17 mouse cellular contexts compared by ENCODE assay signal in the genomic region with DNA sequence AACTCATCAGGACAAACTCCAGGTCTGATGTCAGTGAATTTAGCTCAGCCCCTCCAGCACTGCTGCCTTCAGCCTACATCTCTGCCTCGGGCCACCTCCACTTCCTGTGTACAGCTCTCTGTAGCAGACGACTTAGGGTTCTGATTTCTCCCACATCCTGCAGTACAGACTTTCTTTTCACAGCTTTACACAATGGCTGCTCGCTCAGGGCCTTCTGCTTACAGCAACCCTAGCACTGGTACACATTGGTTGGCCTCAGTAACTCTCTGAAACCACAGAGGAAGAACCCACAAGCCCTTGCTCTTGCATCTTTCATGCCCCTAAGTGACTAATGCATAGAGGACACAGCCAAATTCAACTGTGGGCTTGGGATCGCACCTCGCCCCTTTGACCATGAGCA. TPM values are rescaled to one million over a fixed set of nuclear protein-coding genes. Genes with fewer than 3 reads are reported as not detected.
DNase-seq lines count a peak whose midpoint lies in the region; ATAC-seq lines count a peak whose summit lies in the region.
"Had no signal": no experiment of that assay in that cellular context is flagged by ENCODE, and none has a peak within 500 bp of the region (broad histone marks: within the 10 kb centered on the region; RNA-seq: fewer than 3 reads in every experiment).

No protein-coding gene starts in this region.

- no peak overlapping the region for H3K9ac ChIP-seq in heart, embryonic 11.5 days (ENCODE audit: low read depth, low read length)
- H3K9ac ChIP-seq: embryonic facial prominence, embryonic 13.5 days; heart, embryonic 15.5 days; kidney, embryonic 15.5 days had no signal

- H3K4me3 ChIP-seq in heart, embryonic 11.5 days (ENCODE audit: low read depth, low read length), result no peak overlapping the region
- H3K4me3 ChIP-seq: embryonic facial prominence, embryonic 13.5 days; heart, embryonic 15.5 days; hindbrain, embryonic 10.5 days; kidney, embryonic 15.5 days; layer of hippocampus, adult 2 months; left cerebral cortex, adult 2 months; midbrain, embryonic 10.5 days had no signal

- ATAC-seq in heart, embryonic 11.5 days (replicated peaks; ENCODE audit: insufficient number of reproducible peaks, low FRiP score, low TSS enrichment), result no peak
- peak; percentile 98 for ATAC-seq in CD4-positive, CD25-positive, alpha-beta regulatory T cell, adult 4 months

- no peak overlapping the region for H3K4me2 ChIP-seq in heart, embryonic 11.5 days
- H3K4me2 ChIP-seq: embryonic facial prominence, embryonic 13.5 days; heart, embryonic 15.5 days; kidney, embryonic 15.5 days; liver, embryonic 11.5 days had no signal

- H3K9me3 ChIP-seq in heart, embryonic 11.5 days (replicated peaks; ENCODE audit: control insufficient read depth, low read length), result no peaks in the 10 kb centered on the region
- H3K9me3 ChIP-seq: embryonic facial prominence, embryonic 13.5 days; heart, embryonic 15.5 days; hindbrain, embryonic 10.5 days; kidney, embryonic 15.5 days; midbrain, embryonic 10.5 days had no signal

- no peaks in the 10 kb centered on the region for H3K4me1 ChIP-seq in heart, embryonic 11.5 days (ENCODE audit: control insufficient read depth, insufficient read depth, low read length)
- H3K4me1 ChIP-seq: embryonic facial prominence, embryonic 13.5 days; heart, embryonic 15.5 days; hindbrain, embryonic 10.5 days; kidney, embryonic 15.5 days; midbrain, embryonic 10.5 days had no signal

- WGBS in heart, embryonic 11.5 days (ENCODE audit: insufficient replicate concordance), result 62% methylated on average over 5 of the region's 5 CpGs

- H3K27ac ChIP-seq in heart, embryonic 11.5 days (ENCODE audit: low read depth, low read length), result no peak overlapping the region
- H3K27ac ChIP-seq: embryonic facial prominence, embryonic 13.5 days; heart, embryonic 15.5 days; hindbrain, embryonic 10.5 days; kidney, embryonic 15.5 days; layer of hippocampus, adult 2 months; left cerebral cortex, adult 2 months; midbrain, embryonic 10.5 days had no signal

- no peaks in the 10 kb centered on the region for H3K27me3 ChIP-seq in heart, embryonic 11.5 days (ENCODE audit: control insufficient read depth, insufficient read depth, low read length)
- H3K27me3 ChIP-seq: CH12.LX; embryonic facial prominence, embryonic 13.5 days; heart, embryonic 15.5 days; kidney, embryonic 15.5 days had no signal

- DNase-seq in heart, adult 11 months, result peak; percentile 40
- DNase-seq in naive thymus-derived CD4-positive, alpha-beta T cell, adult 2 months (ENCODE audit: low read depth), result peak; percentile 82
- peak; percentile 41 for DNase-seq in thymus, postnatal 14 days
- no peak for DNase-seq in urinary bladder, postnatal 10 days (ENCODE audit: low spot score)
- DNase-seq in adrenal gland, adult 18-20 months (ENCODE audit: low spot score in 2 of 2), result no peak
- no peak for DNase-seq in cerebellum, postnatal 10 days

- no peaks in the 10 kb centered on the region for H3K36me3 ChIP-seq in heart, embryonic 11.5 days (ENCODE audit: control insufficient read depth, insufficient read depth, low read length)
- H3K36me3 ChIP-seq: embryonic facial prominence, embryonic 13.5 days; heart, embryonic 15.5 days; hindbrain, embryonic 10.5 days; kidney, embryonic 15.5 days; midbrain, embryonic 10.5 days had no signal

RNA-seq across cellular contexts. Expression of a gene that starts 29.5 kb away (rescaled TPM):
- 29.4 and 29.8 TPM in 2 replicates for polyA plus RNA-seq in heart, embryonic 11.5 days (2014; fragmentation: Nextera tagmentation; extraction: Ambion mirVana)
- polyA plus RNA-seq in CD4-positive, CD25-positive, alpha-beta regulatory T cell, adult 4 months (2017; shearing (Covaris generic)), result 1 to 10 TPM; 5.2 to 8.1 TPM
- total RNA-seq in adrenal gland, adult 18-20 months (2021), result under 1 TPM; 0.29 to 0.30 TPM

RNA-seq across cellular contexts. Expression of a gene that starts 37.5 kb away (rescaled TPM):
- polyA plus RNA-seq in heart, embryonic 11.5 days (2014; fragmentation: Nextera tagmentation; extraction: Ambion mirVana), result 25.8 and 28.7 TPM in 2 replicates
- 10 to 100 TPM; 27.5 to 27.7 TPM for polyA plus RNA-seq in CD4-positive, CD25-positive, alpha-beta regulatory T cell, adult 4 months (2017; shearing (Covaris generic))
- total RNA-seq in adrenal gland, adult 18-20 months (2021), result 10 to 100 TPM; 30.4 to 33.2 TPM

Comparison
In these comparisons a context has a peak if more than half of its experiments do, and no peak if none do; other contexts are left out.
1. DNase-seq: peak in heart, adult 11 months (single experiment), naive thymus-derived CD4-positive, alpha-beta T cell, adult 2 months (single experiment) and thymus, postnatal 14 days (single experiment); none in urinary bladder, postnatal 10 days (single experiment), adrenal gland, adult 18-20 months (0 of 2) and cerebellum, postnatal 10 days (0 of 2).